Mouse (Mus musculus) liver, embryonic 14 days (tissue): Measurements from ENCODE around the gene Bcat2. TPM values are rescaled to one million over a fixed set of nuclear protein-coding genes. Genes with fewer than 3 reads are reported as not detected.

Experiments used
- polyA plus RNA-seq: library from polyadenylated mRNA; depleted of rRNA; stranded (reverse); fragments of >200 nt; gene quantifications from 2 replicates; pipeline ENCODE4 v1.2.3, GENCODE M21; 2012; rRNA removed

Gene Bcat2
- polyA plus RNA-seq: 35.6 and 40.6 TPM in 2 replicates

DNA sequence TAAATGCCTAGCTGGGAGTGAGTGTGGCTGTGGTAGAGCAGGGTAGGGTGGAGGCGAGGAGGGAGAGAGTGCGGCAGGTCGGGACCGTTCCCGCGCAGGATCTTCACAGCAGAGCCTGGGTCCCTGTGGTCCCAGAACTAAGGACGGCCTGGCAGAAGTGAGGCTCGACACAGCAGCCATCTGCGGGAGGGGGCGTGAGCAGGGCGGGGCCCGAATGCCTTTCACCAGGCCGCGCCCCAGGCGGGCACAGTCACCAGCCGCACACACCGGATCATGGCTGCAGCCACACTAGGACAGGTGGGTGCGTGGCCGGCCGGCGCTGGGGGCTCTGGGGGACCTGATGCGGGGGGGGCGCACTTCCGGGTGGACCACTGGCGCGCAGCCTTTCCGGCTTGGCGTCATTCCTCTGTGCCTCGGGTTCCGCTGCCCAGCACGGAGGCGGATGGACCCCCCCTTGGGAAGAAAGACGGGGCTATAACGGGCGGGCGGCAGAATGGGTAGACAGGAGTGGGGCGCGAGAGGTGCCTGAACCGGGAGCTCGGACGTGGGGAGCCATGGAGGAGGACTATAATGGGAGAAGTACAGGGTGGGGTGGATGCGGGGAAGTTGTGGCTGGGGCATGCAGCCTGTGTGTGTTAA, at the start of gene Bcat2:
Gene Bcat2 (plus strand): TSS at position 51 of the 639 bp plus-strand sequence.

DNA sequence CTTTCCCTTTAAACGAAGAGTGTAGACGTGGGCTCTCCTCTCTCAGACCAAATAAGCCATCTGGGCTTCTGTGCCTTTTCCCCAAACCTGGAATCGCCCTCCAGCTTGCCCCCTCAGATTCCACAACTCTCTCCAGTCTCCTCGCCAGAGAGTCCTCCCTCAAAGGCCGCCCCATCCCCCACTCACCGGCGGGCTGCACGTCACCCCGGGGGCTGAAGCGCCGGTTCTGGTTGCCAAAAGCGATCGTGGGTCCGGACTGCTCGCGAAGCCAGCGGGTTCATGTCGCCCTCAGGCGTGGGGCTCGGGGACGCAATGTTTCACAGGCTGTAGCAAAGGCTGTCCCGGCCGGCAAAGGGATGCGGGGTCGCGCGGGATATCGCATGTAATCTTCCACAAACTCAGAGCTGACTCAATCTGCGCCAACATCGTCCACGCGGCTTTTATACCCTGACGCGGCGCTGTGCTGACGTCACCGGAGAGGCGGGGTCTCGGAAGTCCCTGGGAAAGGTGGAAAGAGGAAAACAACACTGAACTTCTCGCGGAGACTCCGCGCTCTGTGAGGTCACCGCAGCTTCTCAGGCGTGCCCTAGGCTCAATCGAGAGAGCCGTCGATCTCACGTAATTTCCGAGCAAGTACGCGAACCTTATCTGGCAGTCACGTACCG, 44.0 kb upstream of the Bcat2 start, which contains the start of the genes Ppp1r15a and Plekha4:
Gene Ppp1r15a (minus strand): TSS at position 460 of the 665 bp plus-strand sequence.
Gene Plekha4 (plus strand): TSS at position 522 of the 665 bp plus-strand sequence.

DNA sequence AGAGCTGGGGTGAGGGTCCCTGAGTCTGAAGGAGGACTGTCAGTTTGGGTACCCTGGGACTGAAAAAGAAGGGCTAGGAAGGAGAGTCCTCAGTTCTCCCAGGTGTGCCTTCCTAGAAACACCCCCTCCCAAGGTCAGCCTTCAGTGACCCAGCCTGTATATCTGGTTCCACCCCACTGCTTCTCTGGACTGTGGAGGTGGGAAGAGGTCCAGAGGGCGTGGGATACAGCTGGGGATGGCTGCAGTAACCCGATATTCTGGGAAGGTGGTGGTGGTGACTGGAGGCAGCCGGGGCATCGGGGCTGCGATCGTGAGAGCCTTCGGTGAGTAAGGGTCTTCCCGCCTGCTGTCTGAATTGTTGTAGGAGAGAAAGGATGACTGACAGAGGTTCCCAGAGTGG, 15.2 kb upstream of the Bcat2 start, which contains the start of gene Hsd17b14:
Gene Hsd17b14 (plus strand): TSS at position 150 of the 400 bp plus-strand sequence.

DNA sequence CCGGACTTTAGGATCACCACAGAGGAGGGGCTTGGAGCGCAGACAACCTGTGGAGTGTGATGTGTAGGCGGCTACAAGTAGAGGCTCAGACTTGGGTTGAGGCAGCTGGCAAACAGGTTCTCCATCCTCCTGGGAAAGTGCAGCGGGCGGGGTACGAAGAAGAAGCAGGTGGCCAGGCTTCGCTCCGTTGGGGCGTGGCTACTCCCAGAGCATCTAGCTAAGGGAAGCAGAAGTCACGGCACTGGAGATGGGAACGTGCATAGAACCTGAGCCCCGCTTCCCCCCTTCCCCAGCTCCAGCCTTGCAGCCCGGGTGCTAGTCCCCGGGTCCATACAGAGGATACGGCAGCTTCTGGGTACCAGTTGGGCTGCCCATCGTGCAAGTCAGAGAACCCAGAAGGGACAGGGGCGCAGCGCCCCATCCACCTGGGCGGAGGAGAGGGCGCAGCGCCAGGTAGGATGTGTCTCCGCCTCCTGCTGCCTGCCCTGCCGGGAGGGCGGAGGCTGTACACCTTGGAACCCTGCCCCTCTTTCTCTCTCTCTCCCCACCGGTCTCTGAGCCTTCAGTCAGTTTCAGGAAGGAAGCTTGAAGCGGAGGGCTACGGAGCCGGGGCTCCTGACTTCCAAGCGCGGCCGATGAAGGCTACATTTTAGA, 47.2 kb downstream of the Bcat2 start, which contains the start of gene Fut1:
Gene Fut1 (plus strand): TSS at position 248 of the 654 bp plus-strand sequence.

DNA sequence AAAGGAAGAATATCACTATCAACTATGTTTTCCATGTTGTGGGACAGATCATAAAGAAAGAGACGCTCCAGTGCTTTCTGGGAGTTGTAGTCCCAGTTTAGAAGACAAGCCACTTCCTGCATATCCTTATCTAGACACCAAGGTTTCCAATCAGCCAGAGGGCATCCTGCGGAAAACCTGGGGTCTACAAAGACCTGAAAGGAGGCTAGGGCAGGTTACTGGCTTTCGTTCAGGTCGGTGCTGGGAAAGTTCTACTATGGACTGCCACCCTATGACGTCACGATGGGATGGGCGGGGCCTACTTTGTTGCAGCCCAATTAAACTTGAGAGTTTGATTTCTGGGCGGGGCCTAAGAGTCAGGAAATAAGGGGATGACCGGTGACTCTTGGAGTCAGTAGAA, 51.5 kb downstream of the Bcat2 start, which contains the start of gene Izumo1:
Gene Izumo1 (plus strand): TSS at position 369 of the 400 bp plus-strand sequence.

DNA sequence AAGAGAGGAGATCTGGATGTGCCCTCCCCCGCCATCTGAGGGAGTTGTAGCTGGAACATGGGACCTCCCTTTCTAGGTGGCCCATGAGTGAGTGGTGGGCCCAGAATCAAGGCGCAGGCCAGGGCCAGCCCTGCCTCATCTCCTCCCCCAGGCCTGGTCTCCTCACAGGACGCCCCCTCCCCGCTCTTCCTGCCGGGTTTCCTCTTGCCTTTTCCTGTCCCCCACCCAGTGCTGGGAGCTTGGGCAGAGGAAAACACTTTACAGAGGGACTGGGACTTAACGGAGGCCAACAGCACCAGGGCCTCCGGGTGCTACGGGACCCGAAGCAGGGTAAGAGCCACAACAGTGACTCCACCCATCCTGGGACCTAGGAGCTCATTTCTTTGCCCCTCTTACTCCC, 57.3 kb downstream of the Bcat2 start, which contains the start of gene Rasip1:
Gene Rasip1 (plus strand): TSS at position 228 of the 400 bp plus-strand sequence.

Other genes starting within 250 kb of the Bcat2 start
- 0.95 and 1.2 TPM in 2 replicates for gene Trpm4, start 236.4 kb upstream of the Bcat2 start, polyA plus RNA-seq
- gene Hrc, start 234.9 kb upstream of the Bcat2 start, polyA plus RNA-seq: 0.06 and 0.76 TPM in 2 replicates
- gene Ppfia3, start 203.1 kb upstream of the Bcat2 start, polyA plus RNA-seq: 0.18 and 0.20 TPM in 2 replicates
- gene Lin7b, start 199.6 kb upstream of the Bcat2 start, polyA plus RNA-seq: 0.31 and 0.34 TPM in 2 replicates
- 208 and 214 TPM in 2 replicates for gene Snrnp70, start 174.4 kb upstream of the Bcat2 start, polyA plus RNA-seq
- 0.01 TPM in 1 of 2 replicates, not detected in the other for gene Kcna7, start 164.5 kb upstream of the Bcat2 start, polyA plus RNA-seq
- 0.17 and 0.23 TPM in 2 replicates for gene Ntf5, start 156.5 kb upstream of the Bcat2 start, polyA plus RNA-seq
- not detected in 2 replicates for gene Lhb, start 149.3 kb upstream of the Bcat2 start, polyA plus RNA-seq
- 2.8 and 2.9 TPM in 2 replicates for gene Gys1, start 135.3 kb upstream of the Bcat2 start, polyA plus RNA-seq
- 66.7 and 69.1 TPM in 2 replicates for gene Ruvbl2, start 132.1 kb upstream of the Bcat2 start, polyA plus RNA-seq
- gene Ftl1, start 110.3 kb upstream of the Bcat2 start, polyA plus RNA-seq: 1,332 and 1,795 TPM in 2 replicates
- gene Bax, start 103.3 kb upstream of the Bcat2 start, polyA plus RNA-seq: 52.2 and 58.7 TPM in 2 replicates
- gene Tulp2, start 88.3 kb upstream of the Bcat2 start, polyA plus RNA-seq: 0.18 and 0.29 TPM in 2 replicates
- 0.06 TPM in 1 of 2 replicates, not detected in the other for gene Gm45808, start 83.3 kb upstream of the Bcat2 start, polyA plus RNA-seq
- gene Dhdh, start 81.3 kb upstream of the Bcat2 start, polyA plus RNA-seq: 2.0 and 2.2 TPM in 2 replicates
- gene Nucb1, start 59.7 kb upstream of the Bcat2 start, polyA plus RNA-seq: 55.1 and 58.3 TPM in 2 replicates
- gene Ppp1r15a, start 43.9 kb upstream of the Bcat2 start, polyA plus RNA-seq: 112 and 129 TPM in 2 replicates
- gene Plekha4, start 43.8 kb upstream of the Bcat2 start, polyA plus RNA-seq: 0.75 and 0.86 TPM in 2 replicates
- gene Hsd17b14, start 15.3 kb upstream of the Bcat2 start, polyA plus RNA-seq: 1.1 and 1.7 TPM in 2 replicates
- not detected in 2 replicates for gene Fgf21, start 45.3 kb downstream of the Bcat2 start, polyA plus RNA-seq
- gene Fut1, start 47.1 kb downstream of the Bcat2 start, polyA plus RNA-seq: 0.01 TPM in 1 of 2 replicates, not detected in the other
- gene Izumo1, start 51.7 kb downstream of the Bcat2 start, polyA plus RNA-seq: 0.09 and 0.10 TPM in 2 replicates
- 2.0 and 2.2 TPM in 2 replicates for gene Rasip1, start 57.3 kb downstream of the Bcat2 start, polyA plus RNA-seq
- gene Mamstr, start 69.8 kb downstream of the Bcat2 start, polyA plus RNA-seq: 0.37 and 0.43 TPM in 2 replicates
- gene Fut2, start 96.2 kb downstream of the Bcat2 start, polyA plus RNA-seq: not detected in 2 replicates
- not detected in 2 replicates for gene Ntn5, start 113.9 kb downstream of the Bcat2 start, polyA plus RNA-seq
- gene Sec1, start 124.2 kb downstream of the Bcat2 start, polyA plus RNA-seq: 0.02 TPM in 1 of 2 replicates, not detected in the other
- gene Car11, start 129.7 kb downstream of the Bcat2 start, polyA plus RNA-seq: 0.14 and 0.37 TPM in 2 replicates
- gene Dbp, start 134.9 kb downstream of the Bcat2 start, polyA plus RNA-seq: 0.67 TPM in 2 replicates
- 524 and 540 TPM in 2 replicates for gene Rpl18, start 145.3 kb downstream of the Bcat2 start, polyA plus RNA-seq
- gene Sphk2, start 147.8 kb downstream of the Bcat2 start, polyA plus RNA-seq: 6.3 and 7.1 TPM in 2 replicates
- gene Fam83e, start 151.1 kb downstream of the Bcat2 start, polyA plus RNA-seq: 0.21 and 0.32 TPM in 2 replicates
- gene Spaca4, start 155.7 kb downstream of the Bcat2 start, polyA plus RNA-seq: not detected in 2 replicates
- 0.13 and 0.24 TPM in 2 replicates for gene Lmtk3, start 213.6 kb downstream of the Bcat2 start, polyA plus RNA-seq
- 0.22 and 0.28 TPM in 2 replicates for gene Sult2b1, start 214.5 kb downstream of the Bcat2 start, polyA plus RNA-seq
- gene Cyth2, start 244.4 kb downstream of the Bcat2 start, polyA plus RNA-seq: 19.2 and 19.7 TPM in 2 replicates